Mouse (Mus musculus) midbrain, embryonic 15.5 days (tissue): ENCODE results near the gene Gm3015. TPM values are rescaled to one million over a fixed set of nuclear protein-coding genes. Genes with fewer than 3 reads are reported as not detected.
"Not testable (repeated sequence)": the region's sequence is repeated elsewhere in the genome, so short reads cannot be mapped to it uniquely, and the experiment has no call there.

ENCODE experiments used
- ATAC-seq: fragments of 200-750 bp; cut with Nextera tagmentation; replicated peaks from 2 replicates; pipeline ENCODE4 v1.8.0; 2017; ENCODE audit warnings: moderate TSS enrichment
- H3K27ac ChIP-seq: fragments of 300-500 bp; sonication (generic); 2 replicates; pipeline ENCODE4 v1.5.1; 2015; ENCODE audit warnings: mild to moderate bottlenecking, inconsistent platforms
- H3K27me3 ChIP-seq: fragments of 300-500 bp; sonication (generic); replicated peaks from 2 replicates; pipeline ENCODE4 v1.6.1; 2015; ENCODE audit warnings: inconsistent platforms
- H3K36me3 ChIP-seq: fragments of 300-500 bp; sonication (generic); replicated peaks from 2 replicates; pipeline ENCODE4 v1.6.1; 2015; ENCODE audit warnings: inconsistent platforms
- H3K4me1 ChIP-seq: fragments of 300-500 bp; sonication (generic); 2 replicates; pipeline ENCODE4 v1.6.1; 2015; ENCODE audit warnings: inconsistent platforms
- H3K4me2 ChIP-seq: fragments of 300-500 bp; sonication (generic); 2 replicates; pipeline ENCODE4 v1.6.1; 2015; ENCODE audit warnings: inconsistent platforms, mild to moderate bottlenecking, moderate library complexity
- H3K4me3 ChIP-seq: fragments of 300-500 bp; sonication (generic); 2 replicates; pipeline ENCODE4 v1.5.1; 2015; ENCODE audit warnings: mild to moderate bottlenecking, inconsistent platforms
- H3K9ac ChIP-seq: fragments of 300-500 bp; sonication (generic); 2 replicates; pipeline ENCODE4 v1.6.1; 2015; ENCODE audit warnings: mild to moderate bottlenecking, inconsistent platforms
- H3K9me3 ChIP-seq: fragments of 300-500 bp; sonication (generic); 2 replicates; pipeline ENCODE4 v1.6.1; 2016; ENCODE audit warnings: inconsistent platforms
- WGBS: fragments of 180-500 bp; shearing (Covaris S2); methylation state at CpG from one replicate; pipeline ENCODE4 v1.1.7; 2015; ENCODE audit warnings: mixed read lengths; 5-methylcytosine and 5-hydroxymethylcytosine counted together
- polyA plus RNA-seq: library from polyadenylated mRNA; unstranded; fragments of >200 nt; fragmentation: Nextera tagmentation; extraction: Ambion mirVana; gene quantifications from 2 replicates; pipeline ENCODE4 v1.2.1, GENCODE M21; 2015

Gene Gm3015
- polyA plus RNA-seq = not detected in 2 replicates

DNA sequence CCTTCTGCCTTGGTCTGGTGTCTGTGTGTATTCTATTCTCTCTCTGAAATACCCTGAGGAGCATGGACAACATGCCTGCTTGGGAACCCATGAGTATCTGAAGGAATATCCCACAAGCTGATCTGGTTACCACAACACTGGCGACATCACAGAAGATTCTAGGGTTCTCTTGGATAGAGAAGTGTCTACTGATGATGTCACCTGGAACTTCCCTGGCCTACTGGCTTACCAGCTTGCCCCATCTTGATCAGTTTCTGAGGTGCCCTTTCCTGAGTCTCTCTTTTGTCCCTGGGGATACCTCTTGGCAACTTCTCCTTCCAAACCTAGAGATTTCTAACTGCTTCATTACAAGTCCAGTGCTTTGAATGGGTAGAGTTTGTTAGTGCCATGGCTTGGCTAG, at the start of gene Gm3015:
Gm3015 (minus strand) TSS at position 101 of the 400 bp plus-strand sequence.
- H3K27ac ChIP-seq, ATAC-seq, H3K4me2 ChIP-seq, H3K9me3 ChIP-seq, H3K9ac ChIP-seq, H3K4me3 ChIP-seq, H3K36me3 ChIP-seq, H3K4me1 ChIP-seq, H3K27me3 ChIP-seq: not testable (repeated sequence)
- WGBS = 71% methylated on average over 1 of the region's 1 CpGs

DNA sequence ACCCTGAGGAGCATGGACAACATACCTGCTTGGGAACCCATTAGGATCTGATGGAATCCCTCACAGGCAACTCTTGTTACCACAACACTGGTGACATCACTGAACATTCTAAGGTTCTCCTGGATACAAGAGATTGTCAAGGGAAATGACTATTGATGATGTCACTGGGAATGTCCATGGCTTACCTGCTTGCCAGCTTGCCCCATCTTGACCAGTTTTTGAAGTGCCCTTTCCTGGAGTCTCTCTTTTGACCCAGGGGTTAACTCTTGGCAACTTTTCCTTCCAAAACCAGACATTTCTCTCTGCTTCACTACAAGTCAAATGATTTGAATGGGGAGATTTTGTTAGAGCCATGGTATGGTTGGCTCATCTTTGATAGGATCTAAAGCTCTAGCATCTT, 29.3 kb upstream of the Gm3015 start, which contains the start of gene Gm10377:
Gm10377 (minus strand) TSS at position 101 of the 400 bp plus-strand sequence.
- not testable (repeated sequence) for H3K4me3 ChIP-seq, H3K9me3 ChIP-seq, H3K9ac ChIP-seq, H3K4me1 ChIP-seq, H3K36me3 ChIP-seq, ATAC-seq, H3K4me2 ChIP-seq, H3K27ac ChIP-seq, H3K27me3 ChIP-seq

Other genes with a start within 250 kb of the Gm3015 start
- gene Gm8024, start 244.5 kb downstream of the Gm3015 start, polyA plus RNA-seq = not detected in 2 replicates
- gene Gm17124, start 168.9 kb downstream of the Gm3015 start, polyA plus RNA-seq = not detected in 2 replicates
- gene Gm3633, start 126.9 kb downstream of the Gm3015 start, polyA plus RNA-seq = not detected in 2 replicates
- not detected in 2 replicates for gene Gm10378, start 112.9 kb downstream of the Gm3015 start, polyA plus RNA-seq
- gene Gm10377, start 29.2 kb upstream of the Gm3015 start, polyA plus RNA-seq = not detected in 2 replicates
- not detected in 2 replicates for gene Gm21977, start 84.7 kb upstream of the Gm3015 start, polyA plus RNA-seq
- gene Gm8082, start 224.8 kb upstream of the Gm3015 start, polyA plus RNA-seq = not detected in 2 replicates
- gene Gm10376, start 246.8 kb upstream of the Gm3015 start, polyA plus RNA-seq = not detected in 2 replicates